Mouse (Mus musculus) megakaryocyte-erythroid progenitor cell, adult 5 weeks (primary cell): Measurements from ENCODE around the gene Pramef8. TPM values are rescaled to one million over a fixed set of nuclear protein-coding genes. Genes with fewer than 3 reads are reported as not detected.

ENCODE experiments used
- polyA plus RNA-seq: library from polyadenylated mRNA; stranded (reverse); fragments of >175 nt; gene quantifications from 2 replicates; pipeline ENCODE4 v1.2.3, GENCODE M21; 2012

Pramef8 gene
- polyA plus RNA-seq: 0.49 and 0.52 TPM in 2 replicates

DNA sequence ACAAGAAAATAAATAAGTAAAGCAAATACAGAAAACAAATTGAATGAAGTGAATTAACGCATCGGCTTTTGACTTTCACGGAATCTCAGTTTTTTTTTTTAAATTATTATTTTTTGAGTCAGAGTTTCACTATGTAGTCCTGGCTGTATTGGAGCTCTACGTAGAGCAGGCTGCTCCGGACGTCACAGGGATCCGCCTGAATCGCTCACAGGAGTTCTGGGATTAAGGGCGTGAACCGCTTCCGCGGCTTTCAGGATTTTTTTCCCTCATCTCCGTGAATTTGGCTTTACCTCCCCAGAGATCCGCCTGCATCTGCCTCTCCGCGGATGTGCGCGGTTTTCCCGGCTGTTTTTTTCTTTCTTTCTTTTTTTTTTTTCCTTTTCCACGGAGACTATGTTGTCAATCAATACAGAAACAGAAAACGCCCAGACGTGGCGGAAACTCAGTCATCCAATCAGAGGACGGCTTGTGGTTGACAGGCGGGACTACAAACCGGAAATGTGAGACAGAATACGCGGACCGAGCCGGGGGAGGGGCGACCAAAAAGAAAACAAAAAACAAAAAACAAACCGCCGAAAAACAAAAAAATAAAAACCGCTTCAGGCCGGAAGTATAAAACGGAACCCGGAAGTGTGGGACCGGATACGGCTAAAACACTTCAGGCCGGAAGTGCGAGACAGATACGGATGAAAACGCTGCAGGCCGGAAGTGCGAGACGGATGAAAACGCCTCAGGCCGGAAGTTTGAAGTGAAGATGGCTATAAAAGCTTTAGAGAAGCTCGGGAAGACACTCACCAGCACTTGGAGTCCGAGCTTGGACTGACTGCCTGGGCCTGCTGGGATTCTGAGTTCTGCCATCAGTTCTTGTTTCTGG lies at the start of gene Pramef8:
Gene Pramef8 (plus strand): TSS at position 208 of the 874 bp plus-strand sequence.

DNA sequence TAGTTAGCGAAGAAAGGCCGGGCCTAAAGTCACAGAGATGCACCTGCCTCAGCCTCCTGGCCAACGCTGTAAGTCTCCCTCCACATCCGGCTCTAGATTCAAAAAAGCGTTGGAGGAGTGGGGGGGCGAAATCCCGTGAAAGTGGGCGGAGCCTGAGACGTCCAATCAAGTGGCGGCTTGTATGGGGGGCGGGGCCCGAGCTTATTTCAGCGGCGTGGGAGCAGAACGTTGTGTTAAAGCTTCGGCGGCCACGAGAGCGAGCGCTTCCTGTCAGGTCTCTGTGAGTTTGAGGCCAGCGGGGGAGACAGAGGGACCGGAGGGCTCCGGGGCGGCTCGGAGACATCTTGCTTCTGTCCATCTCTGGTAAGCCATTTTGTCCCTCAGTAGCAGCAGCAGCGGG lies 18.0 kb upstream of the Pramef8 start, which contains the start of gene Pramel1:
Gene Pramel1 (plus strand): TSS at position 248 of the 400 bp plus-strand sequence.

DNA sequence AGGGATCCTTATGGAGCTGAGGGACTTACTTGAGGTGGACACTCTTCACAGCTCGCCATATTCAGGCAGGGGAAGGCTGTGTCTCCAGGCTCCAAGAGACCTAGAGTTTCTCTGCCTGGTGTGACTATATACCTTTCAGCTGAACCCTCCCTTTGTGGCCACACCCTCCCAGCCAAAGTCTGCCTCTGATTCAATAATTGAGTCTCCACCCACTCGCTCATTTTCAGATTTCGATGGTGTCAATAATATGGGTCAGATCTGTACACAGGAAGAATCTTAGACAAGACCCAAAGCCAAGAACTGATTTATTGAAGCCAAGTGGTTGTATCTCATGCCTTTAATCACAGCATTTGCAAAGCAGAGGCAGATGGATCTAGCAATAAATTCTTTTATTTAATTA lies 38.0 kb downstream of the Pramef8 start, which contains the start of gene Oog4:
Gene Oog4 (minus strand): TSS at position 101 of the 400 bp plus-strand sequence.

Other genes starting within 250 kb of the Pramef8 start
- gene Prdm2, start 199.4 kb upstream of the Pramef8 start, polyA plus RNA-seq: 9.2 and 10.3 TPM in 2 replicates
- gene Pdpn, start 112.9 kb upstream of the Pramef8 start, polyA plus RNA-seq: not detected in 2 replicates
- gene Lrrc38, start 62.7 kb upstream of the Pramef8 start, polyA plus RNA-seq: not detected in 2 replicates
- not detected in 2 replicates for gene Pramel1, start 18.0 kb upstream of the Pramef8 start, polyA plus RNA-seq
- gene Oog4, start 37.9 kb downstream of the Pramef8 start, polyA plus RNA-seq: not detected in 2 replicates
- gene Gm13043, start 98.9 kb downstream of the Pramef8 start, polyA plus RNA-seq: not detected in 2 replicates
- not detected in 2 replicates for gene Gm13040, start 123.5 kb downstream of the Pramef8 start, polyA plus RNA-seq
- not detected in 2 replicates for gene BC080695, start 139.3 kb downstream of the Pramef8 start, polyA plus RNA-seq
- not detected in 2 replicates for gene Gm13057, start 139.3 kb downstream of the Pramef8 start, polyA plus RNA-seq
- gene Gm13083, start 202.6 kb downstream of the Pramef8 start, polyA plus RNA-seq: not detected in 2 replicates
- gene Gm13088, start 244.8 kb downstream of the Pramef8 start, polyA plus RNA-seq: not detected in 2 replicates